Mouse (Mus musculus): ENCODE measurements at regions not wholly inside any gene's neighbourhood (a gene's known extent, or its start where the extent isn't known, plus 50 kb on each side); places are given as distances from the start of the nearest gene placed in this dataset.
A peak's percentile ranks its signal among the peaks of the same experiment; 100 is the strongest.

- no peak for ATAC-seq (ENCODE audit: low FRiP score, low read depth)
- no peak overlapping the region for H3K4me3 ChIP-seq (replicated peaks; ENCODE audit: low read length)
- no peak overlapping the region for H3K4me2 ChIP-seq (replicated peaks; ENCODE audit: low read depth, low read length, severe bottlenecking)
- DNase-seq (ENCODE audit: low spot score): no peak
- H3K36me3 ChIP-seq (ENCODE audit: control insufficient read depth, insufficient read depth, low read length): no peaks in the 10 kb centered on the region
- no peak overlapping the region for H3K9ac ChIP-seq (ENCODE audit: low read depth, low read length, severe bottlenecking)
- no peak overlapping the region for H3K27ac ChIP-seq (replicated peaks; ENCODE audit: low read depth, low read length)
- H3K27me3 ChIP-seq (ENCODE audit: control insufficient read depth, insufficient read depth, low read length): no peaks in the 10 kb centered on the region
- no peaks in the 10 kb centered on the region for H3K4me1 ChIP-seq (ENCODE audit: control insufficient read depth, insufficient read depth, low read length)
- TF ChIP-seq POLR2A (IDR thresholded peaks at IDR 0.05; ENCODE audit: borderline replicate concordance, extremely low read depth, insufficient read depth, insufficient read length): no peak
- H3K9me3 ChIP-seq (ENCODE audit: control insufficient read depth, low read length): no peaks in the 10 kb centered on the region
- 67% methylated on average over 5 of the region's 5 CpGs for WGBS
Observed at GRCm38 (mm10) chr7:40398266-40398665, 499.9 kb upstream of the Vstm2b start.

- 0 out of 2 replicates have a peak, but pooled peaks have one; percentile 30 for ATAC-seq (ENCODE audit: low FRiP score, low read depth)
- DNase-seq (ENCODE audit: low spot score): no peak
Observed at GRCm38 (mm10) chr7:40419332-40419731, 478.8 kb upstream of the Vstm2b start.

GRCm38 (mm10) chr7:40422125-40422524 lies 476.0 kb upstream of the Vstm2b start:
- 59% methylated on average over 4 of the region's 4 CpGs for WGBS
- ATAC-seq (ENCODE audit: low FRiP score, low read depth): peak; percentile 55; the same call in 1 of the 2 replicates
- Histone ChIP-seq H3K9ac (ENCODE audit: low read depth, low read length, severe bottlenecking) (no peak overlapping the region), H3K4me2 (replicated peaks; ENCODE audit: low read depth, low read length, severe bottlenecking) (no peak overlapping the region), H3K27ac (replicated peaks; ENCODE audit: low read depth, low read length) (no peak overlapping the region), H3K36me3 (ENCODE audit: control insufficient read depth, insufficient read depth, low read length) (no peaks in the 10 kb centered on the region), H3K4me1 (ENCODE audit: control insufficient read depth, insufficient read depth, low read length) (no peaks in the 10 kb centered on the region), H3K4me3 (replicated peaks; ENCODE audit: low read length) (no peak overlapping the region), H3K9me3 (ENCODE audit: control insufficient read depth, low read length) (no peaks in the 10 kb centered on the region), H3K27me3 (ENCODE audit: control insufficient read depth, insufficient read depth, low read length) (no peaks in the 10 kb centered on the region)
- peak; percentile 18 for DNase-seq (ENCODE audit: low spot score)
- no peak for TF ChIP-seq POLR2A (IDR thresholded peaks at IDR 0.05; ENCODE audit: borderline replicate concordance, extremely low read depth, insufficient read depth, insufficient read length)

More at GRCm38 (mm10) chr7:40419332-40419731, 478.8 kb upstream of the Vstm2b start:
- Histone ChIP-seq H3K4me1 (ENCODE audit: control insufficient read depth, insufficient read depth, low read length) (no peaks in the 10 kb centered on the region), H3K27ac (replicated peaks; ENCODE audit: low read depth, low read length) (no peak overlapping the region), H3K9me3 (ENCODE audit: control insufficient read depth, low read length) (no peaks in the 10 kb centered on the region), H3K36me3 (ENCODE audit: control insufficient read depth, insufficient read depth, low read length) (no peaks in the 10 kb centered on the region), H3K9ac (ENCODE audit: low read depth, low read length, severe bottlenecking) (no peak overlapping the region), H3K27me3 (ENCODE audit: control insufficient read depth, insufficient read depth, low read length) (no peaks in the 10 kb centered on the region), H3K4me3 (replicated peaks; ENCODE audit: low read length) (no peak overlapping the region), H3K4me2 (replicated peaks; ENCODE audit: low read depth, low read length, severe bottlenecking) (no peak overlapping the region)
- no peak for TF ChIP-seq POLR2A (IDR thresholded peaks at IDR 0.05; ENCODE audit: borderline replicate concordance, extremely low read depth, insufficient read depth, insufficient read length)
- WGBS: 77% methylated on average over 2 of the region's 2 CpGs

GRCm38 (mm10) chr7:40429416-40429815 lies 468.7 kb upstream of the Vstm2b start:
- DNase-seq (ENCODE audit: low spot score) (no peak), ATAC-seq (ENCODE audit: low FRiP score, low read depth) (no peak)
- Histone ChIP-seq H3K27me3 (ENCODE audit: control insufficient read depth, insufficient read depth, low read length) (no peaks in the 10 kb centered on the region), H3K9ac (ENCODE audit: low read depth, low read length, severe bottlenecking) (no peak overlapping the region), H3K4me1 (ENCODE audit: control insufficient read depth, insufficient read depth, low read length) (no peaks in the 10 kb centered on the region), H3K4me3 (replicated peaks; ENCODE audit: low read length) (no peak overlapping the region), H3K36me3 (ENCODE audit: control insufficient read depth, insufficient read depth, low read length) (no peaks in the 10 kb centered on the region), H3K4me2 (replicated peaks; ENCODE audit: low read depth, low read length, severe bottlenecking) (no peak overlapping the region), H3K27ac (replicated peaks; ENCODE audit: low read depth, low read length) (no peak overlapping the region), H3K9me3 (ENCODE audit: control insufficient read depth, low read length) (no peaks in the 10 kb centered on the region)
- WGBS: 74% methylated on average over 2 of the region's 2 CpGs
- no peak for TF ChIP-seq POLR2A (IDR thresholded peaks at IDR 0.05; ENCODE audit: borderline replicate concordance, extremely low read depth, insufficient read depth, insufficient read length)

GRCm38 (mm10) chr7:40433906-40434305 lies 464.2 kb upstream of the Vstm2b start:
- no peak for TF ChIP-seq POLR2A (IDR thresholded peaks at IDR 0.05; ENCODE audit: borderline replicate concordance, extremely low read depth, insufficient read depth, insufficient read length)
- H3K4me1 ChIP-seq (ENCODE audit: control insufficient read depth, insufficient read depth, low read length): no peaks in the 10 kb centered on the region
- no peak overlapping the region for H3K9ac ChIP-seq (ENCODE audit: low read depth, low read length, severe bottlenecking)
- no peaks in the 10 kb centered on the region for H3K36me3 ChIP-seq (ENCODE audit: control insufficient read depth, insufficient read depth, low read length)
- ATAC-seq (ENCODE audit: low FRiP score, low read depth) (no peak), DNase-seq (ENCODE audit: low spot score) (peak; percentile 19)
- H3K4me3 ChIP-seq (replicated peaks; ENCODE audit: low read length): no peak overlapping the region
- WGBS: 26% methylated on average over 2 of the region's 2 CpGs
- H3K9me3 ChIP-seq (ENCODE audit: control insufficient read depth, low read length): no peaks in the 10 kb centered on the region
- H3K27ac ChIP-seq (replicated peaks; ENCODE audit: low read depth, low read length): no peak overlapping the region
- H3K27me3 ChIP-seq (ENCODE audit: control insufficient read depth, insufficient read depth, low read length): no peaks in the 10 kb centered on the region
- no peak overlapping the region for H3K4me2 ChIP-seq (replicated peaks; ENCODE audit: low read depth, low read length, severe bottlenecking)

- TF ChIP-seq POLR2A (IDR thresholded peaks at IDR 0.05; ENCODE audit: borderline replicate concordance, extremely low read depth, insufficient read depth, insufficient read length): no peak
- WGBS: 59% methylated on average over 1 of the region's 1 CpGs
- no peak for ATAC-seq (ENCODE audit: low FRiP score, low read depth)
Observed at GRCm38 (mm10) chr7:40441128-40441527, 457.0 kb upstream of the Vstm2b start.

More at GRCm38 (mm10) chr7:40441128-40441527, 457.0 kb upstream of the Vstm2b start:
- Histone ChIP-seq H3K27me3 (ENCODE audit: control insufficient read depth, insufficient read depth, low read length) (no peaks in the 10 kb centered on the region), H3K4me1 (ENCODE audit: control insufficient read depth, insufficient read depth, low read length) (no peaks in the 10 kb centered on the region), H3K4me3 (replicated peaks; ENCODE audit: low read length) (no peak overlapping the region), H3K9me3 (ENCODE audit: control insufficient read depth, low read length) (0 out of 2 replicates have a peak, but pooled peaks cover 6% of the 10 kb centered on the region), H3K27ac (replicated peaks; ENCODE audit: low read depth, low read length) (no peak overlapping the region), H3K4me2 (replicated peaks; ENCODE audit: low read depth, low read length, severe bottlenecking) (no peak overlapping the region), H3K36me3 (ENCODE audit: control insufficient read depth, insufficient read depth, low read length) (no peaks in the 10 kb centered on the region), H3K9ac (ENCODE audit: low read depth, low read length, severe bottlenecking) (no peak overlapping the region)
- no peak for DNase-seq (ENCODE audit: low spot score)

Measured in limb, embryonic 14.5 days (tissue).